Mouse (Mus musculus) thymus, postnatal 36 days (tissue): ENCODE data around the gene Pcsk4.

Experiments
- DNase-seq, 2 experiments: peaks; one replicate each; pipeline ENCODE4 v3.0.0; 2022; ENCODE audit warnings: mixed read lengths in 2 of 2

Pcsk4 gene

DNA sequence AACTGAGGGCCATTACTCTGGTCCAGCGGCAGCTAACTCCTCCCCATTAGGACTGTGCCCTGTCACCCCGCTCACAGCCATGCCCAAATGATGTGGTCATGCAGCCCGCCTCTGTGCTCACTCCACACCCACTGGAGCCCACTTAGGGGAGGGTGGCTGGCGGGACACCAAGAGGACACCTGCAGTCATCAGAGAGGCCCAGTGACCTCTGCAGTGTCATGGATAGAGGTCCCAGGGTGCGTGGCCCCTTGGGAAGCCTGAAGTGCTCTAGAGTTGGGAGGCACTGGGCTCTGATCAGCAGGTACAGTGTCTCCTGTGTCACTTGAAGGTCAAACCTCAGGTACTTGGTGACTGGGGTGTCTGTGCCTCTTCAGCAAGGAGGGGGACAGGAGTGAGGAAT, 32.5 kb downstream of the Pcsk4 start:
- DNase-seq: no peak

DNA sequence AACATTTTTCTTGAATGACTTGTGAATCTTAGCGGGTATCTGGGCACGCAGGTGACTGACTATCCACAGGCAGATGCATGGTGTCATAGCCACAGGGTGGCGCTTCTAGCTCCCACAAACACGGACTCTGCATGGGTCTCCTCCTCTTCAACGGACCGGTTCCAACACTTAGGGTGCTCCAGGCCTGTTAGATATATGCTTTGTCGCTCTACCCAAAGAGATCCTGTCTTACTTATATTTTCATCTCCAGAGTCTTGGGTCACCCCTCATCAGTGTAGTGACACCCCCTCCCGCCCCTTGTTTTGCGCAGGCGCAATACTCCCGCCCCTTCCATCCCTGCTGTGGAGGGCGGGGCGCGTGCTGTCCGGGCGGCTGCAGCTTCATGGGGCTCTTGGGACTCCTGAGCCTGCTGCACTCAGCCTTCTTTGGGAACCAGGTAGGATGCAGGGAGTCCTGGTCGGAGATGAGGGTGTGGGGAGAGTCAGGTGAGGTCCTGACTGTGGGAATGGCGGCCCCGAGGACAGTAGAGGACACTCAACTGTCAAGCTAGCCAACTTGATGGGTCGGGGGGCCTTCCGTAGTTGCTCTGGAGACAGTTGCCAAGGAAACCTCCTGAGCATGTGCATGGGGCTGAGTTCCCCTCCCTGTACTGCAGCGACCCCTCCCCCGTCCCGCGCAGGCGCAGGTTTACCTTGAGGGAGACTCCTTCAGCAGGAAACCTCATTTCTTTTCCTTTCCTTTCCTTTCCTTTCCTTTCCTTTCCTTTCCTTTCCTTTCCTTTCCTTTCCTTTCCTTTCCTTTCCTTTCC, 33.5 kb downstream of the Pcsk4 start, which contains the start of gene Apc2:
Gene Apc2 (plus strand): TSS at position 360 of the 808 bp plus-strand sequence.
- peak; percentile 62 to 67 for DNase-seq

DNA sequence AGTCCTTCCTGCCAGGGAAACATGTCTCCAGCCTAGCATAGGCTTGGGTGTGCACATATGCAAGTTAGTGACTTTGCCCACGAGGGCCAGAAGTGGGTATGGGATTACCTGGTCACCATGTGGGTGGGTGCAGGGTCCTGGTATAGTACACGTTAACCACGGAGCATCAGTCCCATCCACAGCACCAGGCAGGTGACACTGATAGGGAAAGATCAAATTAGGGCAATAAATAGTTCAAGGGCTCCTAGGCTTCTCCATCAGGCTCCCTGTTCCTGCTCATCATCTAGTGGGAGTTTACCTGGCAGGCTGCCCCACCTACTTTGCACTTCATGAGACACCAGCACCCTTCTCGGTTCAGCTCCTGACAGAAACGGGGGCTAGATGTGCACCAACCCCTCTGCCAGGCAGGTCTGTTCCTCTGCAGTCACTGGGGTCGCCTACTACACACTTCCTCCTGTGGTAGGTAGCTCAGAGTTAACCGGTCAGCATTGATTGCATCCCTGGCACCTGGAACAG, 34.5 kb downstream of the Pcsk4 start:
- no peak for DNase-seq

DNA sequence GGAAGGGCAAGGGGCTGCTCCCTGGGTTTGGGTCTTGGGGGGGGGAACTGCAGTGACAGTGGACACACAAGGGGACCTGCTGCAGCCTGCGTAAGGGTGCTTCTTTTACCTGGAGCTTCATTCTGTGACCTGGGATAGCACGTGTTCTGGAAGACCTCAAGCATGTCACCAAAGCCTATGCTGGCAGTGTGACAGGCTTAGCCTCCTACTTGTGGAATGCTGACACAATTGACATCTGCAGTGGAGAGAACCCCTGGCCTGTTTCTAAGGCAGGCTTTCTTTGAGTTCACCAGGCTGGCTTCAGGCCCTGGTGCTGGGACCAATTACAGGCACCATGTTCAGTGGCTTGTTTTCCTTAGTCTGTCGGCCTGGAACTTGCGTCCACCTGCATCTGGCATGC, 35.0 kb downstream of the Pcsk4 start:
- DNase-seq: no peak

DNA sequence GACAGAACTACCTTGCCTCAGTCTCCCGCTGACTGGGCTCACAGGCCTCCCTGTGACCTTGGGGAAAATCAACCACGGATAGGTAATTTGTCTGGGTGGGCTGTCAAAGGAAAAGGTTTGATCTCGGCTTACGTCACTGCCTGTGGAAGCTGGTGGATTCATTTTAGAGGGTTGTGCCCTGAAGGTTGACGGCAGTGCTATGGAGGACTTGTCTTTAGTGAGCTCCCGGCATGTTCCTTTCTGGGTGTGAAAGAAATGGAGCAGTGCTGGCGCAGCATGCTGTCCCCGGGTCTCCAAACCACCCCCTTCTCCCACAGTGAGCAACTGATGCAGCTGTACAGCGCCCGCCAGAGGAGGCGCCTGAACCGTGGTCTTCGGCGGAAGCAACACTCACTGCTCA, 36.0 kb downstream of the Pcsk4 start:
- no peak for DNase-seq

DNA sequence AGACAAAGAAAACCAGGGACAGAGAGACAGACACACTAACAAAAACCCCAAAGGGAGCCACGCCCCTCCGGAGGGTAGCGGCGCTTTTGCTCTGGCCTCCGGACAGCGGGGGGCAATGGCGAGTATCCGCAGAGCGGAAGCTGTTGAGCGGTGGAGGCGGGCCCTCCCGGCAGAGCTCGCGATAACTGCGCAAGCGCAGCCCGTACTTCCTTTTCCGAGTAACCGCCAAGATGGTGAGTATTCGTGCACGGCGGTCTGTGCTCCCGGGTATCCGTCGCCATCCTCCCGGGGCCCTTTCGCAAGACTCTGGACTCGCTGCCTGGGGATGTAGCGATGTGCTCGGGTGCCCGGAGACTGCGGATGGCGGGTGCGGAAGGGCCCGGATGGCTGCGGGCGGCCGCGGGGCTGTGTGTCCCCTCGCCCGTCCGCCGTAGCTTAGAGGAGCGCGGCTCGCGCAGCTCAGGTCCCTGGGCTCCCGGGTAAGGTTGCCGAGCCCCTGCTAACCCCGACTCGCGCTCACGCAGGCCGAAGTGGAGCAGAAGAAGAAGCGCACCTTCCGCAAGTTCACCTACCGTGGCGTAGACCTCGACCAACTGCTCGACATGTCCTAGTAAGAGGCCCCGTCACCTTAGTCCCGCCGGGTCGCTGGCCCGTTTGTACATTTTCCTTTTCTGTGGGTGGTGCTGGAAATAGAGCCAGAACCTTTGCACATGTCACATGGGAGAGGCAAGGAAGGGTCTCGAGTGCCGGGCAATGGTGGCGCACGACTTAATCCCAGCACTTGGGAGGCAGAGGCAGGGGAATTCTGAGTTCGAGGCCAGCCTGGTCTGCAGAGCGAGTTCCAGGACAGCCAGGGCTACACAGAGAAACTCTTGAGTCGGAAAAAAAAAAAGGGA, 36.8 kb downstream of the Pcsk4 start, which contains the start of gene Rps15:
Gene Rps15 (plus strand): TSS at position 203 of the 896 bp plus-strand sequence.
- DNase-seq: peak; percentile 93 to 95

DNA sequence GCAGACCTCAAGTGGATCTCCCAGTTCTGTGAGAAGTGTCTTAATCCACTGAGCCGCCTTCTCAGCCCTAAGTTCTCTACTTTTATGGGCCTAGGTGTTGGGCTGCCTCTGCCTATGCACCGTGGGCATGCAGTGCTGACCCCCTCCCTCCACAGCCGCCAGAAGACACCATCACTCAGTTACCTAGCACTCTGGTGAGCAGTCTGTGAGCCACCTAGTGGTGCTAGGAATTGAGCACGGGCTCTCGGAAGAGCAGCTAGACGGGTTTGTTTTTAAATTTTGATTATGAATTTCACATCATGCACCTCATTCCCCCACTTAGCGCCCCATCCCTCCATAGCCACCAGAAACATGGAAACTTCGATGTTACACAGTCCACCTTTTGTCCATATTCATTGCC, 40.6 kb downstream of the Pcsk4 start:
- DNase-seq: no peak

DNA sequence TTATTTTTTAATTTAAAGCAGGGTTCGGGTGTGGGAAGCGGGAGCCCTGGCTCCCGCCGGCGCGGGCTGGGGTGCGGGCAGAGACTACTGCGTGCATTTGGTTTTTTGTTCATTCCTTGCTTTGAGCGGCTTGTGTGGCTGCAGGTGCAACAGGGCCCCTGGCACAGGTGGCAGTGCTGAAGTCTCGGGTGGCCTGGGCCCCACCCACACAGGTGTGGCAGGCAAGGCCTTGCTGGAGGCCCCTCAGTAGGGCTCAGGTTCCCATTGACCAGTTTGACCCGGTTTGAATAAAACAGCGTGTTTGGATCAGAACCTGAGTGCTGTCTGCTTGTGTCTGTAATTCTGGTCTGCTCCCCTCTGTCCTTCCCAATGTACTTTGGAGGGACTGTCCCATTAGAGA, 41.2 kb downstream of the Pcsk4 start:
- DNase-seq: no peak

DNA sequence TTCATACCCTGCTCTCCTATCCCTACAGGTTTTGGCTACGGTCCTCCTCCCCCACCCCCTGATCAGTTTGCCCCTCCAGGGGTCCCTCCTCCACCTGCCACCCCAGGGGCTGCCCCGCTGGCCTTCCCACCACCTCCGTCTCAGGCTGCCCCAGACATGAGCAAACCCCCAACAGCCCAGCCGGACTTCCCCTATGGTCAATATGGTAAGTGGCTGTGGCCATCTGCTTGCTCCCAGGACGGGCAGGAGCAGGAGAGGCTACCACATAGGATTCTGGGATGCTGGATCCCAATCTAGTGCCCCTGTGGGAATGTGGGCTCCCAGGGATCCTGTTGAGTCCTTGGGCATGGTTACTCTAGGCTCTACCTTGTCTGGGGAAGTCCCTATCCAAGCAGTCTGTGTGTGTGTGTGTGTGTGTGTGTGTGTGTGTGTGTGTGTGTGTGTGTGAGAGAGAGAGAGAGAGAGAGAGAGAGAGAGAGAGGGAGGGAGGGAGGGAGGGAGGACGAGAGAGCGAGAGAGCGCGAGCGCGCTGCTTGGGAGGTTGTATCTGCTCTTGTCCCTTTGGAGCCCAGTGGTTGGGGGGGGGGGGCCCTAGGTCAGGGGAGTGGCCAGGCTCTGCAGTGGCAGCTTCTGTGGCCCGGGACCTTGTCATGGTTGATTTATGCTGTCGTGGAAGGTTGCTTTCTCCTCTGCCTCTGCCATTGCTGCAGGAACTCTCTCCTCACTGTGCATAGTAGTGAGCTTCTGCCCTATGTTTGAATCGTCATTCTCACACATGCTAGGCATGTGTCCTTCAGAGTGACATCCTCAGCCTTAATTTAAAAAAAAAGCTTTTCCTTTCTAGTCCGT, 43.9 kb downstream of the Pcsk4 start:
- DNase-seq: no peak

DNA sequence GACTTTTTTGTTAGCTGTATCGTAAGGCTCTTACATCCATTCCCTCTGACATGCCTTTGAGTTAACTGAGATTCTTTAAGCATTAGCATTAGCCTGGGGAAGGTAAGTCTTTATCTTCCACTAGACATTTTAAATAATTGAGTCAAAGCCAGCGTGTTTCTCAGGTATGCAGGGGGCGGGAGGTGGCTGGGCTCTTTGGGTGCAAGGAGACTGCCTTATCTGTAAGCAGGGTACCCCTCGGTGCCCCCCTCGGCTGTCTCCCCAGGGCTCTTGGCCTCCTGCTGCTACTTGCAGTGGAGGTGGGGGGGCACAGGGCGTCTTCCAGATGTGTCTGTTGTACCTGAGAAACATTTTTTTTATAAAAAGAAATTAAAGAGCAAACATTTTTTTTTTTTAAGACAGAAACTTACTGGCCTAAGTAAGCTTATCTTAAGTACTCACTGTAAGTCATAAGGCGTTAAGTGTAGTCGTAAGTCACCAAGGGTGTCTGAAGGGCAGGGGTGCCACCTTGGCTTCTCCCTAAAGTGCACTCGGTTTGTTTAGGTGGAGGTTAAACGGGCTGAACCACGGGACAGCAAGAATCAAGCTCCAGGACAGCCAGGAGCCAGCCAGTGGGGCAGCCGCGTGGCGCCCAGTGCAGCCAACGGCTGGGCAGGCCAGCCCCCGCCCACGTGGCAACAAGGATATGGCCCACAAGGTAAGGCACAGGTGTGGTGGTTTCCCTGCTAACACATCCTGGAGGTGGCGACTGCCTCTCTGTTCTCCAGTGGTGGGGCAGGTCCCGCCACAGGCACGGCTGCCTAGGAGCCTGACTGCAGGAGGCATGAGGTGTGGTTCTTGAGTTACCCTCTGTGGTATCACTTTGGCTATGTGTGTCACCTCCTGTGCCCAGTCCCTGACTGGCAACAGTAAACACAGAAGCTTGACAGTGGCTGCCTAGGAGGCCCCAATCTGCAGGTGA, 46.5 kb downstream of the Pcsk4 start:
- no peak for DNase-seq

DNA sequence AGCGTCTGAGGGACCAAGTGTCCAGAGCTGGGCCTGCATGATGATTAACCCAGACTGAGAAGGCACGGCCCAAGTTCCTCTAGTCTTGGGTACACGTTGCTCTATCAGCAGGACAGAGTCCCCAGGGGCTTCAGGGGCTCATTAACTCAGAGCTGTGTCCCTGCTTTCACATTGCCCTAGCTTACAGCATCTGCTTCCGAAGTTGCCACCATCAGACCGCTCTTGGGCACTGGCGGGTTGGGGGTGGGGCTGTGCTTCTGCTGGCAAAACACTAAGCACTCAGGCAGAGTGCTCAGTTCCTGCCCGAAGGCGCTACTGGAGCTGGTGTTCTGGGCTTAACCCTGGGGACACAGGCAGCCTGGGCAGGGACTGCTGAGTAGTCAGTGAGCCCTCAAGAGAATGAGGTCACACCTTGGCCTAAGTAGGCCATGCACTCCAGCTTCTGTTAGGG, 47.4 kb downstream of the Pcsk4 start:
- DNase-seq: no peak

DNA sequence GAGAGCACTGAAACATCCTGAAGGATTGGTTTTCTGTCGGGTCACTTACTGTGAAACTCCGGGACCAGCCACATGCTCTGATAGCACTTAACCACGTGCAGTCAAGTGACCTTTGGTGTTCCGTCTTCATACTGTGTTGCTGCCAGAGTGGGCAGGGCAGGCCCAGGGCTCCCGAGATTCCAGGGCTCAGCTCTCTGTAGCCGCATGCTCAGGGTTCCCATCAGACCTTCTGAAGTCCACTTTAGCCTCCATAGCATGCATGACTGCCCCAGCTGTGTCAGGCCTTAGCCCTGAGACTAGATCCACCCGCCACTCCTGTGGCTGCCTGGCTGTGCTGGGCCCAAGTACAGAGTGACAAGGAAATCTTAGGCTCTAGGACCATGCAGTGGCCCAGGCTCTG, 48.0 kb downstream of the Pcsk4 start:
- no peak for DNase-seq

DNA sequence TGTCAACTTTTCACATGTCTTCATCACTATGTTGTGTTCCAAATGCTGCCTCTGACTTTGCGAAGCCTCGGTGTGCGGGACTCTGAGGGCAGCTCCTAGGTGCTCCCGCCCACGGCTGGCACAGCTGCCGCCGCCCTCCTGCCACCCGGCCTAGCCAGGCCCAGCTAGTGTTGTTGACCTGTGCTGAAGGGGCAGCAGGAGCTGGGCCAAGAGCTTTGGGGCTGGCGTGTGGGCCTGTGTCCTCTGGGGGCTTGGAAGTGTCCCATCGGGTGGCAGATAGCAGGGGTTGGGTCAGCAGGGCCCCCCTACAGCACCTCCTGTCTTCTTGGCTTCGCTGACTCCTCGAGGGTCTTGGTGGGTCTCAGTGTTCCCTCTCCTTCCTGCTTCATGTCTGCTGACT, 50.0 kb downstream of the Pcsk4 start:
- DNase-seq: no peak

DNA sequence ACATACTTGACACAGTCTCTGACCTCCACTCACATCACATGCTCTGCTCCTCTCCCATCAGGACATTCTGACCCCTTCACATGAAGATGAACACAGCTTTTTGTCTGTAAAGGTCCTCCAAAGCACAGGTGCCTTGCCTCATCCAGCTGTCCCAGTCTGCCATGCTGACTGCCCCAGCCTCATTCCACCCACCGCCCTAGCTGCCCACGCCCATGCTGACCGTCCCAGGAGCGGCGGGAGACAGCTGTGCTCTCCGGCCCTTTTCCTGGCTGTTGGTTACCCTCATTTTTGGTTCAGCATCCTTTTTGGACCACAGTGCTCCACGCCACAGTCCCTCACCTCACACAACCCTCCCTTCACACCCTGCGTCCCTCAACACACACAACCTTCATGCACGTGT, 50.9 kb downstream of the Pcsk4 start:
- DNase-seq: no peak

DNA sequence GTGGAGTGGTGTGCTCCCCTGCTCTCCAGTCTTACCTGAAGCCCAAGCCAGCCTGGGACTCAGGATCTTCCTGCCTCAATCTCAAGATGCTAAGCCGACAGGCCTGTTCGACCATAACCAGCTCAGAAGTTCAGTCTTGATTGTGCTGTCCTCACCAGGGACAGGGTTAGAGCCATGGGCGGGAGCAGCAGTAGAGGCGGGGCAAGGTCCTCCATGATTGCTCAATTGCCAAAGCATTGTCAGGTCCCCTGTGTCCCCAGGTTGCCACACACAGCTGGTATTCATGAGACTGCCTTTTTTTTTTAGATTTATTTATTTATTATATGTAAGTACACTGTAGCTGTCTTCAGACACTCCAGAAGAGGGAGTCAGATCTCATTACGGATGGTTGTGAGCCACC, 53.1 kb downstream of the Pcsk4 start:
- DNase-seq: no peak

DNA sequence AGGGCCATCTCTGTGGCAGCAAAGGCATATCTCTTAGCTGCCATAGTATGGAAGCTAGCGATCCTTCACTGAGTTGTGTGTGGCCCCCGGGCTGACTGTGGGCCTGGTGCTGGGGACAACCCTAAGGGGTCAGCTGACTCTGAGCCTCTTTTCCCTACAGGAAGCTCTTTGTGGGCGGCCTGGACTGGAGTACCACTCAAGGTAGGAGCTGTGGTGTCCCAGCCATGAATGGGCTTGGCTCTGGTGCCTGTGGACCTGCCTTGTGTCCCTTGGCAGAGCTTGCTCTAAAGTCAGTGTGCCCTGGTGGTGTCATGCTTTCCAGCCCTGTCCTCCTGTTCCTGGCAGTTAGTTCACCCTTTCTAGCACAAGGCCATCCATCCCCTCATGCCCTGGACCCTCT, 55.5 kb downstream of the Pcsk4 start:
- no peak for DNase-seq

DNA sequence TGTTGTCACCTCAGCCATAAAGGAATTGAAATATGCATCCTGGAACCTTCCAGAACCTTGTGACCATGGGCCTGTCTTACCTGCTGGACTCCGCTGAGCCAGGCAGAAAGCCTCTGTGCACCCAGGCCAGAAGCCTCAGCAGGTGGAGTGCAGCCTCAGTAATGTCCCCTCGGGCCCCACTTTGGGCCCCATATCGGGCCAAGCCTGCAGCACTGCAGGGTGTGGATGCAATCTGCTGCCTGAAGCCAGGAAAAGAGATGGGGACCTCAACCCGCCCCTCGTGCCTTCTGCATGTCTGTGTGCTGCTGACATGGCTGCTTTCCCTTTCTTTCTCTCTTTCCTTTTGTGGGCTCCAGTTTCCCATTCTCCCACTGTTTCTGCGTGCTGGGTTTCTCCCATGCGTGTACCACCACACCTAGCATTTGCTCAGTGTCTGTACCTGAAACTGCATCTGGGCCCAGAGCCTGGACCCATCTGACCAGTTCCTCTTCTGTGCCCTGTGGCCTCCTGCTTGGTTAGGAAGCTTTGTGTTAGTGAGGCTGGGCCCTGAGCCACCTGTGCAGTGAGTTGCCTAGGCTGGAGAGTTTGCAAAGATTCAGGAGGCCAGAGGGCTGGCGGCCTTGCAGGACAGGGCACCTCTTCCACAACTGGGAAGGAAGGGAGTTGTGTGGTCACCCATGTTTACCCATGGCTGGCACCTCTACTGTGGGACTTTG, 57.3 kb downstream of the Pcsk4 start:
- DNase-seq: no peak
